Mouse (Mus musculus) v-Abl transformed pro-B cells (cell line): ENCODE results near the gene Prss16.

Experiments
- in situ Hi-C, 2 experiments: fragments of 400-800 bp; cut with MboI; formaldehyde crosslinking; loops; one replicate each; pipeline ENCODE4 v1.15.1; 2025; ENCODE audit not compliant: unreplicated experiment in 2 of 2

The Prss16 gene

DNA sequence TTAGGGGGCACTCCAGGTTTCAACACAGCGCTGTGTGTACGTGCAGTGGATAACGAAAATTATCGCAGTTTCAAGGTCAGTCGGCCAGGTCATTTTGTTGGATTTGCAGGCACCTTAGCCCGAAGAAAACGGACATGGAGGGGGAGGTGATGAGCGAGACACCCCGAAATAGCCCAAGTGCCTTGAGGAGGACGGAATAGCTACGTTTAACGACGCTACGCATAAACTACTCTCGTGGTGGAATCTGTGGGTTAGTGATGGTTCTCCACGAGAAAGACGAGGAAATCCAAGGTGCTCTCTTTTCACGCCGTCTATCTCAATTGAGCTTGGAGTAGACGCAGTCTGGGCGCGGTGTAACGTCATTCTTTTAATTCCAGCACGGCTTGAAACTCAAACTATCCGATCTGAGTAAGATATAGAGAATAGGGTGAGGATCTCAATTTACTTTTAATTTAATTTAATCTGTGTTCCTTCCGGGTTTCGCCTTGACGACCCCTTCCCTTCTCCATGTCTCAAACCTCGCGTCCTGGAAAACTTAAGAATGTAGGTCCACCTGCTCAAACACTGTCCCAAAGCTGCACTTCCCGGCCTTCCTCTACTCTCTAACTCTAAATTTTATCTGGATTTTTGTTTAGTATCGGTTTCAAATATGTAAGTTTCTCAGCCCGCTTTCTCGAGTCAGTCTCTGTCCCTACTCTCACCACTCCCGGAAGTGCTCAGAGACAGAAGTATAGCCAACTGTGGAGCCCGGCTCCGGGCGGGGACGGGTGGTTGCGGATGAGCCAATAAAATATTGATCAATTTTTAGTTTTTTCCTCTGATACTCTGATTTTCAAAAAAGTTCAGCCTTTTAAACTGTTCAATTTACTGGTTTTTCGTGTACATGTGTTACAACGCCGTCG lies 10.6 kb upstream of the Prss16 start:
- in situ Hi-C loops = loop anchor here (5.0 to 10.0 kb wide), 10 partner anchors 48 to 1497 kb away; partner anchors contain the start of genes Abt1 (in 1 of the 2) and Trim27 (in 1 of the 2)

DNA sequence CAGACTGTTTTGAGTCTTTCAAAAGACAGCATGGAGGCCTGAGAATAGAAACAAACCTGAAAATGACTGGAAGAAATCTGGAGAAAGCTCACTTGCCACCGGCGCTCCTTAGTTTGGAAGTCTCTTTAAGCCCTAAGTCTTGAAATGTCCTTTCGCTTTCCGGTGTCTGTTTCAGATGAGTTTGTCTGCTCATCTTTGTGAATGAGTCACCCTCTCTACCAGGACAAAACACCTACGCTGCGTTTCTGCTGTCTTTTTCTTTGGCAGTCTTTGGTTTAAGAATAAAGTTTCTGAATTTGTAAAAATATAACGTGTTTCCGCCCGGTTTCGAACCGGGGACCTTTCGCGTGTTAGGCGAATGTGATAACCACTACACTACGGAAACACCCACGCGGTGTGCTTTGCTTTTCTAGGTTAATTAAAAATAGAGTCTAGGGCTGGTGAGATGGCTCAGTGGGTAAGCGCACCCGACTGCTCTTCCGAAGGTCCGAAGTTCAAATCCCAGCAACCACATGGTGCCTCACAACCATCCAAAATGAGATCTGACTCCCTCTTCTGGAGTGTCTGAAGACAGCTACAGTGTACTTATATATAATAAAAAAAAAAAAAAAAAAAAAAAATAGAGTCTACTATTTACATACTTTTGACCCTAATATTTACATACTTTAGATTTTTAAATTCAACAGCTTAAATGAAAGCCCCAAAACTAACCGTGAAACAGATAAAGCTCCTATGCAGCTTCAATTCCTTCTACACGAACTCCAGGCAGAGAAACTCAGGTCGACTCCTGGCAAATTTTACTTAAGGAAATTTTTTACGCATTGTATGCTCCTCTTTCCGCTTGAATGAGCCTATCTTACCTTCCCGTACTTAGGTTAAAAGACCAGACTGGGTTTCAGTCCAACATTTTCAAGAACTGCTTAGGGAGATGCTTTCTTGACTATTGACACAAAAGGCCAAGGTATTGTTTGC lies 6.2 kb upstream of the Prss16 start:
- in situ Hi-C loops = no loop called here

DNA sequence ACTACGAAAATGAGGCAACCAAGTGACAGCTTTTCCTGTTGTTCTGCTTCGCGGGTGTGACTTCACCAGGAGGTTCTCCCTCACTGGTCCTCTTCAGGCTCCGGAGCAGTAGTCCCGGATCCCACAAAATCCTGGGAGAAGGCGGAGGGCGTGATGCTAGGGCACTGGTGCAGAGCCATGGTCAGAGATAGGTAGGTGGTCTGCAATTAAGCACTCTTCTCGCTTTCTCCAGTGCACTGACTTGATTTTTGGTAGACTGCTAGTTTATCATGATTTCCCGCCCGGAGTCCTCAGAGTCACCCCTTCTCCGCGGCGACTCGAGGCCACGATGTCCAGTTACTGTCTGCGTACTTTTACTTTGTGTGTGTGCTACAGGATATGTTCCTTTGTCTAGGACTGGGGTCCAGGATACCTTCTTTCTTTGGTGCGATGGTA lies 4.9 kb upstream of the Prss16 start:
- in situ Hi-C loops = no loop called here

DNA sequence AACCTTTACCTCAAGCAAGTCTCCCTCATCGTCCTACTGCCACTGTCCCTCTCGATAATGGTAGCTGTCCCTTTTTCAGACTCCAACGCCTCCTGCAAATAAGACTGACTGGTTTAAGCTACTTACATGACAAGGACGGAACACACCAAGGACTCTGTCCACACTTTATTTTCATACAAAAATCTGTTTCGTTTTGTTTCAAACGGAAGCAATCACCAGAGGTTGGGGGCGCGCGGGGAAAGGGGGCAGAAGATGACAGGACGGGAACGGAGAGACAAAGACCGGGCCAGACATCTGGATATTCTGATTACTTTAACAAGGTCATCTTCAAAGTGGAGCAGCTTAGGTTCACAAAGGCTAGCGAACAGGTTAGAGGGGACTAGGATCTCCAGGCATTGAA lies 4.2 kb upstream of the Prss16 start:
- in situ Hi-C loops = no loop called here

DNA sequence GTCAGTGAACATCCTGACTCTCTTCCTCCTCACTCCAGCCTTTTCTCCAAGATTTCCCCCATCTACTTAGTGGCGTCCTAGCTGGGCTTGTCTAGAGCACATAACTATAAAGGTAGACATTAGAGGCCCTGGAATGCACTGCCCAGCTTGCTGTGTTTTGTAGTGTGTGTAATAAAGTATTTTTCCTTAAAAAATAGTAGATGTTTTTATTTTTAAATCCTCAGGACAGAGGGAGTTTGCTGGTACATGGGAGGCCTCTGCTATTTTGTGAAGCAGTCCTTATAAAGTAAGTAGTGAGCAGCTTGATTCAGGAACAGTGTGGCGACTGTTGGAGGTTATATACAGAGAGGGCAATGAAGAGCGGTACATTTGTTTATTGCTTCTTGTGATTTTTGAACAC lies 835 bp downstream of the Prss16 start:
- in situ Hi-C loops = no loop called here

DNA sequence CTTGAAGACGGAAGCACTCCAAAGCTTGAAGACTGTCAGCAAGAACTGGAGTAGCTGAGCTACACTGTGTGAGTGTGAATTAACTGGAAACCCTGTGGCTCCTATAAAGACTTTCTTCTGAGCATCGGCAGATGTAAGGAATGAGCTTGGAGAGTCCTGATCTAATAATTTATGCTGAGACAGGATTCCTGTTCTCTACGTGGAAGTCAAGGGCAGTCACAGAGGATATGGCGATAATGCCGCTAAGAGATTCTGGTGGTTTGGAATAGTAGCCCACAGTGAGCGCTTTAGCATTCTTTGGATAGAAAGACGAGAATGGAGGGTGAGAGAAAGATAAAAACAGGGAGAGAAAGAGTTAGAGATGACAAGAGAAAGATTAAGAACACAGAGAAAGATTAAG lies 1.7 kb downstream of the Prss16 start:
- in situ Hi-C loops = no loop called here

DNA sequence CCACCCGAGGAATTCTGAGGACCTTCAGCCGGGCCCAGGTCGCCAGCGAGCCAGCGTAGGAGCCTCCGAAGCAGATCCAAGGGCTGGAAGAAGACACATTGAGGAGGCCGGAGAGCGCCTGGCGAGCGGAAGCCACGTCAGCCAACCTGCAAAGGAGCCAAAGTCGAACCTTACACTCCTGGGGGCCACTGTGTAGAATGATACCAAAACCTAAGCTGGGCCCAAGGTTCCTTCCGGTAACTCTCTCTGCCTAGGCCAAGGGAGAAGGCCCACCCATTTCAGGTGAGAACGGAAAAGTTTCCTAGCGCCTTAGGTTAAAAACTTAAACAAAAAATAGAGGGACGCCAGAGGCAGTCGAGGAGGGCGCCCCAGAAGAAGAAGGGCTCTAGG lies 2.4 kb downstream of the Prss16 start:
- in situ Hi-C loops = no loop called here

DNA sequence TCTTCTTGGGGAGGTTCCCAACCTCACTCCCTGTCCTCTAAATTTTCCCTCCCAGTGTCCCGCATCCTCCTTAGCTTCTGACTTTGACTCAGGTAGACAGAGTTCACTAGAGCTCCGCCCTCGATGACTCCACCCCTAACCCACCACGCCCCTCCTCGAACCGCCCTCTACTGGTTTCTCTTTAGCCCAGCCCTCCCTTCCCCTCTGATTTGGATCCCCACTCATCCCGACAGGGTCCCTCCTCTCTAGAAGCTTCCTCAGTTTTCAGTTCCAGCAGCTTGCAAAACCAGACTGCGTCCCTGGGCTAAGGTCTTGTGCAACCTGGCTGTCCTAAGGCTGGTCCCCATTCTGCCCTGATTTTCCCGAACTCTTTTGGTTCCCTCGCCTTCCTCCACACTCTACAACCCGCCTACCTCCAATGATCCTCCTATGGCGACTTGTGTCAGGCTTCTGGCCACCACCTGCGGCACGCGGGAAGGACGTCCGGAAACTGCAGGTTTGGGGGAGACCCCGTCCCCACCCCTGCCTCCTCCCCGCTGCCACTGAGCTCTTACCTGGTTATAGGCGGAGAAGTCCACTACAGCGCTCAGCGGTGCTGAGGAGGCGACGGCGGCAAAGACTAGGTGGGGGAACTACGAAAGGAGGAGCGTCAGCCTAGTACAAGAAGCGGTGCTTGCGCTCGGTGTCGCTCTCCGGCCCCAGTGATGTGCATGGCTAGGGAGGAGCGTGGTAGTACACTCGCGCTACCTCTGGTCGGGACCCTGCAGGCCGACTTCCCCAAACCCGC lies 3.0 kb downstream of the Prss16 start:
- in situ Hi-C loops = no loop called here

DNA sequence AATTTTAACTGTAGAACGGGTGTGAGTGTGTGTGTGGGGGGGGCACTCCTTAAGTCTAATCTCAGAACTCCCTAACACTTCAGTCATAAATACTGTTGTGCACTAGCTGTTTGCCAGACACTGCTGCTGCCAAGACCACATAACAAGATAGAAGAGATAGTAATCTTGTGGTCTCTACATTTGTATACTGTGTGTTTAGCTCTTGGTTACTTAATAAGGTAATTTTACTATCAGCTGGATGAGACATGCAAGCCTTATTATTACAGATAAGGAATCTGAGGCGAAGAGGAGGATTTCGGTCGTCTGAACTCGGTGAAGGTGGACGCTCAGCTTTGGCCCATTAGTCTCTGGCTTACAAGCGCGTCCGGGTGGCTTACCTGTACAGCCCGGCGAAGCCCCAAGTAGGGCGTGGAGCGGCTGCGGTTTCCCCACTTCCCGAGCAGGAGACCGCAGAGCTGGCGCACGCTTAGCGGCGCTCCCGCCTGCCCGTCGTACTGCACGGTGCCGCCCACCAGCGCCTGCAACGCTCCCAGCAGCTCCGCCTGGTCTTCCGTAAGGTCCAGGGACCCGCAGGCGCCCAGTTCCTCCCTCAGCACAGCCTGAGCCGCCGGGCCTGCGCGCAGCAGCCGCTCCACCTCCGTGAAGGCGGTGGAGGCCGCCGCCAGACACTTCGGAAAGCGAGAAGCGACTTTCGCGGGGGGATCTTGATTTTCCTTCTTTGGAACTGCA lies 3.8 kb downstream of the Prss16 start:
- in situ Hi-C loops = no loop called here

DNA sequence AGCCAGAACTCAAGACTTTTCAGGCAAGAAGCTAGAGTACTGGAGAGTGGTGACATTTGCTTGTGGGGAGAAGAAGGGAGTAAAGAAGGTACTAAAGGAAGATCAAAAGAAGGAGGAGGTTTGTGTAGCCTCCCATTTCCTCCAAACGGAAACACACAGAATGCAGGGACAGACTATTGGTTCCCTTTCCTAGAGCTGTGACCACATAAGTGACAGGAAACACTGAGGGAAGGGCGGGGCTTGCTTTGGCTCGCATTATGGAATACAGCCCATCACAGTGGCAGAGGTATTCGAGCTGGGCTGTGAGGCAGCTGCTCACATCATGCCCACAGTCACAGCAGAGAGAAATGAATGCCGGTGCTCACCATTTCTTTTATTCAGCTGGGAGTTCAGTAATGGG lies 7.7 kb downstream of the Prss16 start:
- in situ Hi-C loops = no loop called here

DNA sequence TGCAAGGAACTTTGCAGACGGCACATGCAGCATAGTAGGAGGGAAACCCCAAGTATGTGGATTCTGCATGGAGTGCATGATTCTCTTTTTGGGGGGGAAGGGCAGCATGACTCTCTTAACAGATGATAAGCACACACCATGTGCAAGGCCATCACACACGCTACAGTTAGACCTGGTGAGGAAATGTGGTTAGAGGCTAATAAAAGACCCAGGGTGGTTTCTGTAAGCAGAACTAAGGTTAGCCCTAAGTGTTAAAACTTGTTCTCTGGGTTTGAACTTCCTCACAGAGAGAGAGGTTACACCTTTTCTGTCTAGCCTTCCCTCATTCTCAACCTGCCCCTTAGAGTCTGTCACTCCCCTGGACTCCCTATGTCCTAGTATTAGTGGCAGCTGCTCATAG lies 8.2 kb downstream of the Prss16 start:
- in situ Hi-C loops = no loop called here

DNA sequence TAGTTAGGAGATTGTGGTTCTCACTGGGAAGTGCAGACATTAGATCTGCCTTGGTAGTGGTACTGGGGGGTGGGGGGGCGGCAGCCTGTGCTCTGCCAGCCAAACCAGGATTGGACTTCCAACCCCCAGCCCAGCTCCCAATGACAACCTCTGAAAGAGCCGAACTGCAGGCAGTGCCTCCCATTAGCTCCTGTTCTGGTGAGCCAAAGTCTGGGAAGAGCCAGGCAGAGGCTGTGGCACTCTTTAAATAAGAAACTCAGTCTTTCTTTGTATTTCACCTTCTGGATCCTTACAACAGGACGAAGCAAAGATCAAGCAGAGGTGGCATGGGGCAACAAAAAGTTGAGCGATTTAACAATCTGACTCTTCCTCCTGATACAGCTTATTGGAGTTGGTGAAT lies 10.4 kb downstream of the Prss16 start:
- in situ Hi-C loops = no loop called here

DNA sequence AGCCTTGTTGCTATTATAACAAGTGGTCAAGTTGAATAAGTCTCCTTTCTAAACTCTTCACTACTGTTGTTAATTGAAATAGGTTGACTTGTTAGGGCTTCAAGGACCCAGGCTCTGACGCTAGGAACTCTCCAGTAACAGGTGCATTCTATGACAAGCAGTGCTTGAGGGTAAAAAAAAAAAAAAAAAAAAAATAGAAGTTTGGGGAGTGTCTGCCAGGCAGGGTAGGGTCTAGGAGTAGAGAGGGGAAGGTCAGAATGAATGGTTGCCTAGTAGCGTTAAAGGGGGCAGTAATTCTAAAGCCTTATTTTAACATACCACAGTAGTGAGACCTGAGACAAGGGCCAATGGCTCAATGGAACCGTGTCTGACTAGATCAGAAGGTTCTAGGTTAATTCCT lies 11.1 kb downstream of the Prss16 start:
- in situ Hi-C loops = no loop called here

DNA sequence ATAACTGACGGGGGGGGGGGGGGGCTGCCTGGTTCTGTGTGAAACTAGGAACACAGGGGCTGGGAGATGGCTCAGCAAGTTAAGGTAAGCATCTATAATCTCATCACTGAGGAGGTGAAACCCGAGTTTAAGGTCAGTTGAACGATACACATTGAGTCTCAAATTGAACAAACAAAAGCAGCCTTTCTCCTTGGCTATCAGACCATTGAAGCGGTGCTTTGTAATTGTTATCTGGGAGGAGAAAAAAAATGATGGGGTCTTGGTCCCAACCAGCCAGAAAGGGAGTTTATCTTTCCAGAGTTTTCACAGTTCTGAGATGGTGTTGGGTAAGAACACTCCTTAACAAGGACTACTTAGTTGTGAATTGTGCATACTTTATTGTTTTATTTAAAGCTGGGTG lies 11.7 kb downstream of the Prss16 start:
- in situ Hi-C loops = no loop called here

DNA sequence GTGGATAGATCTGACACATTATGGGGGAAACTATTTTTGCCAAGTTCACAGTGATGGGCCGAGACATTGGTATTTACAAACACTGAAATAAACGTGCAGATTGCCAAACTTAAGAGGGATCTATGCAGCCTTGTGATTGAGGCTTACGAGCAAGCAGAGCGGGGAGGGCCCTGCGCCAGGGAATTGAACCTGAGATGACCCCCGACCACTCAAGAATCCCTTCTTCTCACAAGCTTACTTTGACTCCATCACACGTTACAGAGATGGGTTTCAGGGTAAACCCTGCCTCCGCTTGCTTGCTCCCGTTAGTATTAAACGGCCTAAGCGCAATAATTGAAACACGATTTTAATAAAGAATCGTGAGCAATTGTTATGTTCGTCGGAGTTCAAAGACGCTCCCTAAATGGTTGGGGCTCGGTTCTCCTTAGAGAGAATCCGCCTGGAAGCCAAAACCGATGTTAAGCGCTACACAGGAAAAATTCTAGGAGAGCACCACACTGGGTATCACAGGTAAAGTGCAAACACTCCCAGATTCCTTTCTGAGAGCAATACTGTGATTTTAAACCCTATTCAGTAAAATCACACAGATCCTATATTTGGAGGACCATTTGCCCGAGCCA lies 12.2 kb downstream of the Prss16 start:
- in situ Hi-C loops = no loop called here

DNA sequence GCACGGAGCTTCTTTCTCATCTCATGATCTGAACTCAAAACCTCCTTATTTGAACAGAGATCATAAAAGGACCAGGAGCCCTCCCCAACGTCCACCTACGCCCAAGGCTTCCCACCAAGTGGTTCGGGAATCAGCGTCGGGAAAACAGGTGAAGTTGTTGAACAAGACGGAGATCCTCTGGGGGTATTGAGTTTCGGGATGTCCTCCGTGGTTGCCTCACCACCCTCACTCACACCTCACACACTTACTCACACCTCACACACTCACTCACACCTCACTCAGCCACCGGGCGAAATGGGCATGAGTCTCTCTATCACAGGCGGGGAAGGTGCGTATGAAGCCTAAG lies 12.7 kb downstream of the Prss16 start:
- in situ Hi-C loops = no loop called here

DNA sequence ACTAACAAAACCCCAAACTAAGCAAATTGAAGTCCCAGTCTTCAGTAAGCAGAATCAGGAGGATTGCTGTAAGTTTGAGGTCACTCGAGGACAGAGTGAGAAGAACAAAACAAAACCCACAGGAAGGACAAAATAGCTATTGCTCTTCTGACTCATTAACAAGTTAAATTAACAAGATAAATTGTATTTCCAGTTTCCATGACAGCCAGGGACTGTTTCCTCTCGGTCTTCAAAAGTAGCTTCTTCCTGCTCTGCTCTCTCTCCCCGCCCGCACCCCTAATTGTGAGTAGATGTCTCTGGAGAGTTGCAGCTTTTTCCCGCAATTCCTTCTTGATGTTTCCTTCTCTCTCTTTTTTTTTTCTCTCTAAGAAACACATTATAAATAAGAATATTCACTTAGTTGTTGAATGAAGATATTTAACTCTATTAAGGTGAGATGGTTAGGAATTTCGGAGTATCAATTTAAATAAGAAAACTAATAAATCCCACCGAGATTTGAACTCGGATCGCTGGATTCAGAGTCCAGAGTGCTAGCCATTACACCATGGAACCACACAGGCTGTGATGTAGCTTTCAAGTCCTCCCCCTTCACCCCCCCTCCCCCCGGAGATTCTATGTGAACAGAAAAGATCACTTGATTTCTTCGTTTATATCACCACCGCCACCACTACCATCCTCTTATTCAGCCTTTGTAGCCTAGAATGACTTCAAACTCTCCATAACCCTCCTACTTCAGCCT lies 13.3 kb downstream of the Prss16 start:
- in situ Hi-C loops = no loop called here

DNA sequence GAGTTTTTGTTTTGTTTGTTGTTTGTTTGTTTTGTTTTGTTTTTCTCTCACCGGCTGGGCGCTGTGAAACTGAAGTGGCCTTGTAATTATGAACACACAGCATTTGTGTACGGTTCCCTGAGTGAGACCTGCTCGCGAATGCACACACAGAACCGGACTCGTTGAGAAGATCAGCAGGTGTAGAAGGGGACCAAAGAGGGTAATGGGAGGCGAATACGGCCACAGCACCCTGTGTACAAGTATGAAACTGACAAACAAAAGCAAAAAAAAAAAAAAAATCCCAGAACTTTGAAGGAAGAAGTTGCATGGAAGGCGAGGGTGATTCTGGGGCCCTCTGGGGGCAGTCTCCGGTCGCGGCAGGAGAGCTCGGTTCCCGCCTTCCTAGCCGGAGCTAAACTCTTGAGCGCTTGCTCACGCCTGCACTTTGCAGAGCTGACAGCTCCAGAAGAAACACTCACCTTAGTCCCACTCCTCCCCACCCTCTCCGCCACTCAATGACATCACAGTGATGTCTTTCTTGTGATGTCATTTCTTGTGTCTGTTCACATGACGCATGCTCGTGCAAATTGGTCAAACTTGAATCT lies 14.1 kb downstream of the Prss16 start:
- in situ Hi-C loops = no loop called here

DNA sequence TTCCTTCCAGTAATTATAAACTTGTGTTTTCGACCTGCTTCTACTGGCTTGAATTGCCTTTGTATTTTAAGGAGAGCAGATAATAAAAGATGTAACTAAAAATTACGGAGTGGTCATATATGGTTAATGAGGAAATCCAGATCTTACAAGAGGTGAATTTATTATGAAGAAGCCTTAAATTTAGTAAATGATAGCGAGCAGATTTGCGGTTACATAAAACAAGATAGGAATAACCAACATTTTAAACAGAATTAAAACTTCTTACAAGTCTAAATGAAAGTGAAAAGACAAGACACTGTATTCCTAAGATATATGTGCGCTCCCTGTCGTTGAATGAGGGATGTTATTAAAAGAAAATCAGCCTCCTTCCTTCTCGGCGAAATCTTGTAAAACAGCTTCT lies 14.6 kb downstream of the Prss16 start:
- in situ Hi-C loops = no loop called here
